Mouse (Mus musculus) heart, postnatal 10 days (tissue): ENCODE results near the gene Qtrt2. TPM values are rescaled to one million over a fixed set of nuclear protein-coding genes. Genes with fewer than 3 reads are reported as not detected.
A peak's percentile ranks its signal among the peaks of the same experiment; 100 is the strongest.

Experiments
- DNase-seq, 2 experiments: peaks; one replicate each; pipeline ENCODE4 v3.0.0; 2021
- intact Hi-C: fragments of 180-260 bp; cut with DNase I; formaldehyde crosslinking; loops from one replicate; pipeline ENCODE4 v1.15.1; 2025
- total RNA-seq, 2 experiments: library from RNA; stranded (reverse); gene quantifications; 2 replicates each; pipeline ENCODE4 v1.2.3; 2021

Qtrt2 gene
- total RNA-seq, 2 experiments from 2014 or later: 20.0 to 21.0 TPM

DNA sequence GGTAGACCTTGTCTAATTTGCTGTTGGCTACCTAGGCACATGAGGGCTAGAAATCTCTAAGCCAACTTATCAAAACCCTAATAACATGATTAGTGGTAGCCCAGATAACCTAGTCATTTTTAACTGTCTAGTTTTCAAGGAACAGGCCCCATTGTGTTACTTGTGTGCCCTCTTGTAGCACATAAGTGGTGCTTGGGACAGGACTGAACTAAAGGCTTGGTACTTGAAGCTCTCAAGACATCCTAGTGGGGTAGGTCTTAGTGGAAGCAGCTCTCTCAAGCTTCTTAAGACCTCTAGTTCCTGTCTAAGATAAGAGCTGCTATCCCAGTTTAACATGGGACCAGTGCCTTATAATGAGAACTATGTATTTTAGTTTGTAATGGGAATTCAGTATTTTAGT lies 4.0 kb upstream of the Qtrt2 start:
- DNase-seq: no peak
- intact Hi-C loops: no loop called here

DNA sequence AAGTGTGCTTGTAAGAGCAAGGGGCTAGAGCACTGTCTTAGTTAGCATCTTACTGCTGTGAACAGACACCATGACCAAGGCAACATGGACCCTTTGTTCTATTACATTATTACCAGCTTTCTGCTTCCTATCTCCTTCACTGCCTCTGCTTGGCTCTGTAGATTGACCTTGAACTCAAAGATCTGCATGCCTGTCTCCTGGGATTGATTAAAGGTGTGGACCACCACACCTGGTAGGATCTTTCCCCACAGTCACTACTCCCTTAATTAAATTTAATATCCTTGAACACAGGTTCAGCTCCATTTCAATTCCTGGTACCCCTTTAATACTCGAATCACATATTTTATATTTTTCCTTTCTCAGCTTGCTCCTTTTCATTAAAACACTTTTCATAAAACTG lies 763 bp downstream of the Qtrt2 start:
- intact Hi-C loops: no loop called here
- no peak for DNase-seq

DNA sequence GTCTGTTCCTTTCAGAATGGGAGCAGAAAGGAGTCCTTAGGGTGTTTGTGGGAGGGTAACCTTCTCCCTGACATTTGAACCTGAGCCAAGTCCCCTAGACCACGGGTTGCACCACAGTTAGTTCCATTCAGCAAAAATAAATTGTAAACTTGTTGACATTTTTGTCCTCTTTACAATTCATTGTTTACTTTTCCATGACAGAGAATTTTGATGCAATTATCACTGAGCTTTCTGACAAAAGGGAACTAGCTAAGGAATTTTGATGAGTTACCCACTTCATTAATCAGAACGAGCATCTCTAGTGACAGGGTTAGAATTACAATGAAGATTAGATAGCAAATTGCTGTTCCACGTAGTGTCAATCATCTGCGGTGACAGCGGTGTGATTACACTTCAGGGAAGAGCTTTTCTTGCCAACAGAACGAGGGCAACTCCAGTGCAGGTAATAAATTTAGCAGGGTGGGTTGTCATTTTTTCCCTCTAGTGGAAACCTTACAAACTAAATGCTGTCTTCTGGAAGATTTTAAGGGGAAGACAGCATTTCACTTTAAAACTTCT lies 1.5 kb downstream of the Qtrt2 start:
- no peak for DNase-seq
- intact Hi-C loops: no loop called here

DNA sequence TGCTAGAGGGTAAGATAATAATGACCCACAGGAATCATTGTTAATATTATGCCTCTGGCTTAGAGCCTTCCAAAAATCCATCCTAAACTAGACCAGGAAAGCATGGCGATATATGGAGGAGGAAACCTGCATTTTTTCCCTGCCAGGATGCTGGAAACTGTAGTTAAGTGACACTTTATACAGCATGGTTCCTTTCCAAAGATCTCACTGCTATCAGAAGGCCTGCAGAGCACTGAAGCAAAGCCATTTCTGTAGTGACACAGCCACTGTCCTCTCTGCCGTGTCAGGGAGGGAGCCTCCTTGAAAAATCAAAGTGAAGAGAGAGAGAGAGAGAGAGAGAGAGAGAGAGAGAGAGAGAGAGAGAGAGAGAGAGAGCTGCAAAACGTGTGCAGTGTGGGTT lies 4.0 kb downstream of the Qtrt2 start:
- DNase-seq: no peak
- intact Hi-C loops: no loop called here

DNA sequence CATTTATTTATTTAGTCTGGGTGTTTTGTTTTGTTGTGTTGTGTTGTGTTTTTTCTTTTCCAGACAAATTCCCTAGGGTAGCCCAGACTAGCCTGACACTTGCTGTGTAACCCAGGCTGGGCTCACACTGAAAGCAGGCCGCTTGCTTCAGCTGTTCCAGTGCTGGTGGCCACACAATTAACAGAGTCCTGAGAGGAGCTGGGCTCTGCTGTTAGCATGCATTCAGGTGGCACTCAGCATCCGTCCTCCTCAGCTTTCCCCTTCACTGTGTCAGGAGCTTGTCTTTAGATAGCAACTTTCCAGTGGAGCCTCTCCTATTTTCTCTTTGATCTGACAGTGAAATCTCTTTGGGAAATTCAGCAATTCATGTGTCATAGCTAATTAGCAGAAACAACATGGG lies 4.6 kb downstream of the Qtrt2 start:
- intact Hi-C loops: no loop called here
- no peak for DNase-seq

DNA sequence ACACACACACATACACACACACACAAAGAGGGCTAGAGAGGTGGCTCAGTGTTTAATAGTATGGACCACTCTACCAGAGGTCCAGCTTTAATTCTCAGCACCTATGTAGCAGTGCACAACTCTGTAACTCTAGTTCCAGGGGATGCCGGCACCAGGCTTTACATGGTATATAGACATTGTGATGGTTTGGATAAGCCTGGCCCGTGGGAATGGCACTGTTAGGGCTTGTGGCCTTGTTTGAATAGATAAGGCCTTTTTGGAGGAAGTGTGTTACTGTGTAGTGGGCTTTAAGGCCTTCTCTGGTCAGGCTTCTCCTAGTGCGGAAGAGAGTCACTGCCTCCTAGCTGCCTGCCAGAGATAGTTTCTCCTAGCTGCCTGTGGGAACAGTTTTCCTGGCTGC lies 7.7 kb downstream of the Qtrt2 start:
- DNase-seq: no peak
- intact Hi-C loops: no loop called here

DNA sequence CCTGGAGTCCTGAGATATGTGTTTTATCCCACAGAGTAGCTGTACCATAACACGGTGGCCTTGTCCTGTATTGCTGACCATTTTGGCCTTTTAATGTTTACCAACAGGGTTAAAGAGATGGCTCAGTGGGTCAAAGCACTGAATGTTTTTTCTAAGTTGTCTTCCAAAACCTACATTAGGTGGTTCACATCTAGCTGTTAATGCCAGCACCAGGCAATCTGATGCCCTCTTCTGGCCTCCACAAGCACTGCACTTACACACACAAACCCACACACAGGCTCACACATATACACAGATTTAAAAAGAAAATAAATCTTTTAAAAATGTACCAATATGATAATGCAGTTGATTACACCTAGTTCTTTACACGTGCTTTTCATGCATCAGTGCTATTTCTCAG lies 17.7 kb downstream of the Qtrt2 start:
- no peak for DNase-seq
- intact Hi-C loops: no loop called here

DNA sequence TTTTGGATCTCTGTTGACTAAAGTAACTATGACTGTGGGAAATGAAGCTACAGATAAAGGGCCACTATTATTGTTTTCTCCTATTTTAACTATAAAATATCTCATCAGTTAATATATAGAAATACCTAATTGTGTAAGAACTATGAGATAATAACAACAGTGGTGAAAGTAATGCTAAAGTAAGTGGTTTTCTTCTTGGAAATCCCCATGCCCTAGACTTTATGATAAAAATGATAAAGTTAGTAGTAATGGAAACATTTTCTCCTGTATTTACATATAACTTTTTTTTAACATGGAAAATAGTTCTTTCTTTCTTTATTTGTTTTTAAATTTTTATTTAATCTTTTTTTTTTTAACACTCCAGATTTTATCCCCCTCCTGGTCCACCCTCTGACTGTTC lies 26.0 kb downstream of the Qtrt2 start:
- no peak for DNase-seq
- intact Hi-C loops: no loop called here

DNA sequence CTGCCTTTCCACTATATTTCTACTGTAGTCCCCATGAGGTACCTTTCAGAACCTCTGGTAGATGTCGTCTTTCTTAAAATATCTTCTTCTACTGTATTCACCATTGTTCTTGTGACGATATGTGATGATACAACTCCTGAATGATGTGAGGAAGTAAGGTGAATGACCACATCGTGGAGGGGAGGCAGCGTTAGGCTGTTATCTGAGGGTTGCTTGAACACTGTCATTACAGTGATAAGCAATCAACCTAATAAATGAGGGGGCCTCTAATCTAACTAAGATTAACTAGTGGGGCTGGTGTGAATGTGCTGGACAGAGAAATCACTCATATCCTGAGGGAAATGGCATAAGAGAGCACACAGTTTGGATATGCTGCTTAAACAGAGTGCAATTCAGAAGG lies 26.5 kb downstream of the Qtrt2 start:
- intact Hi-C loops: no loop called here
- no peak for DNase-seq

DNA sequence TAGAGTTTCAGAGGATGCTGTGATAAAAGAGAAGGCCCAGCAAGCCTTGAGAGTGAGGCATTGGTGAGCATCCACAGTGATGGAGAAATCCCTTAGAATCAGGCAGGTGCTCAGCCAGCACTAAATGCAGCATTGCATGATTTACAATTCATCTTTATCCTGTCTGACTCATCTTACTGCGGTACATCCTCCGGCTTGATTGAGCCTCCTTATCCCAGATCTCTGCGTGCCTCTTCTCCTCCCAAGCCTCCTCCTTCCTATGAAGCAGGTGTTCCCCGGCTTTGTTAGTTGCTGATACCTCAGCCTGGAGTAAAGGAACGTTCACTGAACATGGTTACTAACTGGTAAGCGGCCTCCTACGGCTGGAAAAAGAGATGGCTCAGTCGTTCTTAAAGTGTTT lies 32.1 kb downstream of the Qtrt2 start:
- DNase-seq: no peak
- intact Hi-C loops: no loop called here

DNA sequence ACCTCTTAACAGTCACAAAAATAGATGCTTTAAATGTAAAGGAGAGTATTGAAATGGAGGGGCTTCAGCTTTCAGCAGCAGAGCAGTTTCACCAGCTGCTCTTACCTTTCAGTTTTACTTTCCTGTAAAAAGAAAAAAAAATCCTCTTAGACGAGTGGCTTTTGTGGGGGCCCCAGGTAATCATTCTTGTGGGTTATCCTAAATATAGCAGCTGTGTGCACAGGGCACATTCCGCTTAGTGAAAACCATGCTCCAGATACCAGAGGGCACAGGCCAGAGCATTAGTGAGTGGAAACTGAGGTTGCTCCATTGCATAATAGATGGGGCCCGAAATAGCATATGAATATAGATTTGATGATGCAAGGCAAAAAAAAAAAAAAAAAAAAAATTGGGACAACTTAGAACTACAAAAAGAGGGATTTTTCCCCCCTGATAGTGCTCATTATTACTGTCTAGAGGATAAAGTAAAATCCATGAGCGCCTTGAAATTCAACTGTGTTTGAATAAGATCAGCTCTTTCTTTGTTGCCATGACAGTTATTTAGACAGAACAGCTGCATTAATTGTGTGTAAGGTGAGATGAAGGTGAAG lies 35.8 kb downstream of the Qtrt2 start:
- DNase-seq: no peak
- intact Hi-C loops: no loop called here

DNA sequence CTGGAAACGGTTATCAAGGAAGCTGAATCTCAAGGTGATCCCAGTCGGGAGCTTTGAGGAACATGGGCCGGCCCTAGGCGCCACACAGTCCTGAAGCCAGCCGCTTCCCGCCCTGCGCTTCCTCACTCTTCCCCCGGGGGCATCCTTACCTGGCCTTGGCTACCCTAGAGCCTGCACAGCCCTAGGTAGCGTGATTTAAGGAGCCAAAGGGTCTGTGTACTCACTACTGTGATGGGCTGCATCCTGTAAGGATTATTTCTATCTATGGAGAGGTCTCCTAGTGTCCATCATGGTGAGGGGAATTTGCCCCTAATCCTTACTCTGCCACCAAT lies 36.6 kb downstream of the Qtrt2 start:
- DNase-seq: no peak
- intact Hi-C loops: no loop called here

DNA sequence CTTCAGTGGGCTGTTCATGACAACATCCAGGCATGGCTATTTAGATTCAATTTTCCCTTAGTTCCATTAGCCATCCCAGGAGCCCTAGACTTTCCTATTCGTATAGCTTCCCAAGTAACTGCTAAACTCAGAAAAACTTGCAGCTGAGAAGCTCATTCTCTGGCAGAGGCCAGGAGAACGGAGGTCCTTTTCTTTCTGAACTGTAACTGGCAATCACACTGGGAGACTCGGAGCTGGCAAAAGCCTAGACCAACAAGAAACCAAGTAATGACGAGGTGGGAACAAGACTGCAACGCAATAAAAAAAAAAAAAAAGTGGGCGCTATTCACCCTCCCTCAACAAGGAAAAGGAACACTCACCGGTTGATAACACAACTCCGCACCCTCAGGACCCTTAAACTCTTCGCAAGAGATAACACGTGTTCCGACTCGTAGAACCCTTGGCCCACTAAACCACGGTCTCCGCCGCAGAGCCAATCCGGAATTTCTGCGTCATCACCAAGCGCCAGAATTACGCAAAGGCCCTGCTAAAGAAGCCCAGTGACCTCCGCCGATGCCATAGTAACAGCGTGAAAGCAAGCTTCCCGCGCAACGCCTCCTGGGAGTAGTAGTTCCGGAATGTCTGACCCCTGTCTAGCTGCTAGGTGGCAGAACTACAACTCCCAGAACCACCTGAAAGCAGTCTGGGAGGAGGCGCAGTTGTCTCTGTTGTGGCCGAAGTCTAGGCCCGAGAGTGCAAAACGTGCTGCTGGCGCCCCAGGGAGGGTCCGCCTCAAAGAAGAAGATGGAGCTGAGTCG lies 37.2 kb downstream of the Qtrt2 start, which contains the start of gene Ccdc191:
TSS of gene Ccdc191 (plus strand) at position 593 of the 797 bp plus-strand sequence.
- intact Hi-C loops: loop anchor here (5.0 kb wide), 2 partner anchors 168 to 248 kb away; partner anchors contain the start of genes Atp6v1a and Naa50

DNA sequence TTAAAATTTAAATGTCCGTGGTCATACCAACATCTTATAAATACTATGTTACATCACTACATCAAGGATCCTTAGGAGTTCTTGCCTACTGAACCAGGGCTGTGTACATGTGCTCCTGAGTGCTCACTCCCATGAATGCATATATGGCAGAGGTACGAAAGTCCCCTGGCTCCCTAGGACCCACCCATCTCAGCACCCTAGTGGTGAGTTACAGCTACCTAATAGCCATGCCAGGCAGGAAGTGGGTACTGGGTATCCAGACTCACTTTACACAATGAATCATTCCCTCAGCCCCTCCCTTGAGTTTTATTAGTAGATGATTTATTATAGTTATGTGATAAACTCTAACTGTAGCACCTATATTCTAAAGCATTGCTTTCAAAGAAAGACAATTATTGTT lies 44.3 kb downstream of the Qtrt2 start:
- intact Hi-C loops: no loop called here
- DNase-seq: no peak

More for the DNA sequence above, 37.2 kb downstream of the Qtrt2 start, which contains the start of gene Ccdc191:
- peak; percentile 100 for DNase-seq

DNA sequence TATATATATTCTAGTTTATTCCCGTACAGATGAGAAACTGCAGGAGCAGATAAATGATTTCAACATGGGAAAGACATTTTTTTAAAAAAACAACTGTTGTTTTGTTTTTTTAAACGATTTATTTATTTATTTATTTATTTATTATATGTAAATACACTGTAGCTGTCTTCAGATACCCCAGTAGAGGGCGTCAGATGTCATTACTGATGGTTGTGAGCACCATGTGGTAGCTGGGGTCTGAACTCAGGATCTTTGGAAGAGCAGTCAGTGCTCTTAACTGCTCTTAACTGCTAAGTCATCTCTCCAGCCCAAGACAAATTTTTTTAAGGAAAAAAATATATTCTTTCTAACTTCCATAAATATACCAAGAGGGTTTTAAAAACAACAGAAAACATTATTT lies 45.0 kb downstream of the Qtrt2 start:
- DNase-seq: no peak
- intact Hi-C loops: no loop called here

DNA sequence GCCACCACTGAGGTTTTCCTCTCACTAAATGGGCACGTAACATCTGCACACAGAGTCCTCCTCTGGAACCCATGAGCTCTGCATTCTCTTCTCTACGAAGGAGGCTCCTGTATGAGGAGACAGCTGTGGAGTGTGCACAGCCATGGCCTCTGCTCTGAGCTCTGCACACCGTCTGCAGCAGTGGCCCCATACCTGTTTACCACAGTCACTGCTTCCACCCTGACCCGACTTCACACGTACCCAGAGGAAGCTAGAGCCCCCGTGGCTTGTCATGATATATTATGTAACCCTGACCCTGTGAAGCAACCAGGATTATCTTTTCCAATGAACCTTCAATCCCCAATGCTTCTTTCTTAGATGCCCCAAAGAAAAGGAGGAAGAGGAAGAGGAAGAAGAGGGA lies 46.8 kb downstream of the Qtrt2 start:
- no peak for DNase-seq
- intact Hi-C loops: no loop called here

DNA sequence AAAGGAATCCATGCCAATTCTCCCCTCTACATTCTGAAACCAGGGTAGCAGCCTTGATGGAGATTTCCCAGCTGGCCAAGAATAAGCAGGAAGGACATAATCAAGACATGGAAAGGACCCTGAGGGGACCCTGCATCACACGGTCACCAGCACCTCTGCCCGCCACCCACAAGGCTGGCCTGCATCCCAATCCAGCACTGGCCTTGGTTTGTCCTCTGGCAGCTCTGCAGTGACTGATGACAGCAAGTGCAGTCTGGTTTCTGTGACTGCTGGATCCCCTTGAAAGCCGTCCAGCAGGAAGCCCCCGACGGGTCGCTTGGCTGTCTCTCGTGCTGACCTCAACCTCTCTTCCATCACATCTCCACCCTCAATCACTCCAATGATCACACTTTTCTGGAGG lies 55.2 kb downstream of the Qtrt2 start:
- intact Hi-C loops: no loop called here
- DNase-seq: peak; percentile 56 to 66

DNA sequence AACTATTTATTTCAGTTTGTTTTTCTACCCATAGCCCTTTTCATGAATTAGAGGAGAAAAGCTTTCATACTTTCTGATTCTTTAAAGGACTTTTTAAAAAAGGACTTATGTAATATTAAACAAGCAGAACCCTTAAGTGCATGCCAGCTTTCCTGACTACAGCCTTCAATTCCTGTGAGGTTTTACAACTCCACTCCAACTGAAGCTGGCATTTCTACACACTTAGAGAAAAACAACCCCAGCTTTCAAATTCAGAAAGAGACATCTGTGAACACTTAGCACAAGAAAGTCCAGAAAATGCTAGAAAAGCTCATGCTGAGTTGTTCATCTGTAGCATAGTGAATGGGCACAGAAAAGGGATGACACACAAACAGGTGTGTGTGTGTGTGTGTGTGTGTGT lies 56.8 kb downstream of the Qtrt2 start:
- no peak for DNase-seq
- intact Hi-C loops: no loop called here

DNA sequence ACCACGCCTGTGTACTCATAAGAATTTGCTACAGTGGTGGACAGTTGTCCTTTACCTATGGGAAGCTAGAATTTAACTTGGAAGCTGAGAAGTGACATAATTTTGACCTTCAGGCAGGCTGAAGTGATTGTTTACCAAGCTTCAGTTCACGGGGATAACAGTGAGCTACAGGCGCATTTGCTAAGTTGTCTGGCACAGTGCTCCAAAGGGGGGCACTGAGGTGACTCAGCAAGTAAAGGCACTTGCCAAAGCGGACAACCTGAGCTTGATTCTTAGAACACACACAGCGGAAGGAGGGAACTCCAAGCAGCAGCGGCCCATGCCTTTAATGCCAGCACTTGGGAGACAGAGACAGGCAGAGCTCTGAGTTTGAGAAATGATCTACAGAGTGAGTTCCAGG lies 66.0 kb downstream of the Qtrt2 start:
- no peak for DNase-seq
- intact Hi-C loops: no loop called here

DNA sequence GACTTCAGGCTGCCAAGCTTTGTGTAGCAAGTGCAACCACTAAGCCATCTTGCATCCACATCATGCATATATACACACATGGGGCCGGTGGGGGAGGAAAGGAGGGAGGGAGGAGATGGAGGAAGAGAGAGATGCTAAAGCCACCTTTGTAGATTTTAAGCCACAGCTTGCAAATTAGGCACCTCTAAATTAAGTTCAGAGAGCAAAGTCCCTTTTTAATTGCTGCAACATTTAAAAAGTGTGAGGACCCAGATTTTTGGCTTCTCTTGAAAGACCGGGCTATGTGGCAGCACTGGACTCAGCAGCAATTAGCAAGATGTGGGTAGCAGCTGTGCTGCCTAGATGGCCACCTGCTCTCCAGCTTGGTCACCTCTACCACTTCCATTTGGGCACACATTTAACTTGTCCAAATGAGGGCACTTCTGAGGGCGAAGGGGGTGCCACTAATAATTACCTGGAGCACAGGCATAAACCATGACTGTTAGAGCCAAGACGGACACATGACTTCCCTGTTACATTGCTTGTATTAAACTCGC lies 67.6 kb downstream of the Qtrt2 start:
- intact Hi-C loops: no loop called here

DNA sequence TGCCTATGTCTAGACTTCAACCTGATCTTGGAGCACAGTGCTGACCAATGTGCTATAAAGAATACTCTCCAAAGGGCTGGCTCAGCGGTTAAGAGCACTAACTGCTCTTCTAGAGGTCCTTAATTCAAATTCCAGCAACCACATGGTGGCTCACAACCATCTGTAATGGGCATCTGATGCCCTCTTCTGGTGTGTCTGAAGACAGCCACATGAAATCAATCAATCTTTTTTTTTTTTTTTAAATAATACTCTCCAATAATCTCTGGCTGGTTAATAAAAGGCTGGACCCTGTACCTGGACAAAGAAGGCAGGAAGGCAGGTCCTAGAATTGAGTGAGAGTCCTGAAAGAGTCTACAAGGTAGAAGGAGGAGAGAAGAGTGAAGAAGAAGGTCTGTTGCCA lies 76.8 kb downstream of the Qtrt2 start:
- intact Hi-C loops: no loop called here
- DNase-seq: no peak

More for the DNA sequence above, 67.6 kb downstream of the Qtrt2 start:
- no peak for DNase-seq

DNA sequence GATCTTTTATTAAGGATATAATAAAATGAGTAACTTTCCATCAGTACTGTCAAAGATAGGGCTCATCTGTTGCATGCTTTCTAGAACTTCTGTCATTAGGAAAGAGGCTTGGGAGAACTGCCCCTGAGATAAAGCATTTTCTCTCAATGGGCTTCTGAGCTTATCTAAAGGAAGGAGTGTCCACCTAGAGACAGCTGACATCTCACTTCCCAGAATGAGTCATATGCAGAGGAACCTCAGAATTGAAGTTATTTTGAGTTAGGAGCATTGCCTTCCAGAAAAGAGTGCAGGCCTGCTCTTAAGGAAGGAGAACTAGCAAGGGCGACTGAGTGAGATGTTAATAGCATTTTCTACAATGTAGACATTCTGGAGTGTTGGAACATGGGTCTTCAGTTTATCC lies 85.4 kb downstream of the Qtrt2 start:
- intact Hi-C loops: no loop called here

More for the DNA sequence above, 85.4 kb downstream of the Qtrt2 start:
- no peak for DNase-seq
